16 mouse cellular contexts compared by ENCODE assay signal in the genomic region with DNA sequence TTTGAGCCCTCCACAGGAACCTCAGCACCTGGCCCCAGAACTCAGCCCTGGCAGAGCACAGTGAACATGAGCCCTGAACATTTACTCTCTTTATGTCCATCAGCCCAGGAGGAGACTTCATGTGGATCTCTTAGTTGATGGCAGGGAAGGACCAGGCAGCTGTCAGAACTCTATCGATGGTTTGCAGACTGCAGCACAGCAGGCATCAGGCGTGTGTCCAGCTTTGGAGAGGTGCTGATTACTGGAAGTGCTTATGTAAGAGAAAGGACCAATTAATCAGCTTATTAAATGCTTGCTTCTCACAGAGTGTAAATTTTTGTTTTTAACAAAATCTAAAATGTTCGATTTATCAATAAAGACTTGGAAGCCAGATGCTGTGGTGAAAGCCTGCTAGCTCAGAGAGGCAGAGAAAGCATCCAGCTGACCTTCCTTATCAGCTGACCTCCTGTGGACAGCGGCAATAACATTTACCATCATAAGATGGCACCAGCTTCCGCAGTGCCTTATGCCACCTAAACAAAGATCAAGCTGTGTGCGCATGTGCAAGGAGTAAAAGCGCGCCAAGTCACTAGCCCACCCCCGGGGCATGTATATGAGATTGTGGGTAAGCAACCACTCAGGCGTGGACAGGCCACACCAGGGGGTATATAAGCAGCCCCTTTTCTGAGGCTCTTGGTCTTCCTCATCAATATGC.
DNase-seq lines count a peak whose midpoint lies in the region; ATAC-seq and TF ChIP-seq lines count a peak whose summit lies in the region.
"Had no signal": no experiment of that assay in that cellular context is flagged by ENCODE, and none has a peak within 500 bp of the region (broad histone marks: within the 10 kb centered on the region; RNA-seq: fewer than 3 reads in every experiment).

No protein-coding gene starts in this region.

- H3K9ac ChIP-seq in intestine, postnatal 0 days (ENCODE audit: low read depth, low read length), result no peak overlapping the region
- no peak overlapping the region for H3K9ac ChIP-seq in intestine, embryonic 16.5 days (ENCODE audit: low read depth, low read length)
- H3K9ac ChIP-seq in liver, embryonic 11.5 days (ENCODE audit: low read depth, low read length), result no peak overlapping the region
- H3K9ac ChIP-seq: embryonic facial prominence, embryonic 15.5 days; forebrain, embryonic 13.5 days; limb, embryonic 12.5 days; liver, postnatal 0 days had no signal

- no peaks in the 10 kb centered on the region for H3K27me3 ChIP-seq in intestine, postnatal 0 days (replicated peaks; ENCODE audit: control insufficient read depth, insufficient read depth, low read length)
- no peaks in the 10 kb centered on the region for H3K27me3 ChIP-seq in intestine, embryonic 16.5 days (replicated peaks; ENCODE audit: control insufficient read depth, insufficient read depth, low read length)
- H3K27me3 ChIP-seq in liver, embryonic 11.5 days (replicated peaks; ENCODE audit: control insufficient read depth, insufficient read depth, low read length), result no peaks in the 10 kb centered on the region
- H3K27me3 ChIP-seq: embryonic facial prominence, embryonic 15.5 days; forebrain, embryonic 13.5 days; limb, embryonic 12.5 days had no signal

- no peak overlapping the region for H3K4me3 ChIP-seq in intestine, postnatal 0 days (ENCODE audit: low read depth, low read length)
- no peak overlapping the region for H3K4me3 ChIP-seq in intestine, embryonic 16.5 days (ENCODE audit: low read length)
- no peak overlapping the region for H3K4me3 ChIP-seq in liver, embryonic 11.5 days (ENCODE audit: low read depth, low read length)
- H3K4me3 ChIP-seq: embryonic facial prominence, embryonic 15.5 days; forebrain, embryonic 13.5 days; gastrocnemius, adult 2 months; limb, embryonic 12.5 days had no signal

- 61% methylated on average over 10 of the region's 10 CpGs for whole genome bisulfite sequencing in intestine, postnatal 0 days
- 57% methylated on average over 10 of the region's 10 CpGs for WGBS in intestine, embryonic 16.5 days
- WGBS in liver, embryonic 11.5 days, result 58% methylated on average over 10 of the region's 10 CpGs

- peak; percentile 19 for DNase-seq in embryo, embryonic 10 days (ENCODE audit: low spot score)
- no peak for DNase-seq in embryo, embryonic 9.5 days (ENCODE audit: extremely low spot score)
- DNase-seq in brain, adult 2 months (ENCODE audit: low read depth, low spot score), result peak; percentile 56
- peak; percentile 60 to 64 for DNase-seq in cerebellum, postnatal 14 days
- DNase-seq in liver, embryonic 11.5 days (ENCODE audit: low spot score), result no peak
- no peak for DNase-seq in gastrocnemius, postnatal 4 days (ENCODE audit: low spot score in 2 of 2)
- DNase-seq: gastrocnemius, adult 2 months; kidney, postnatal 10 days; liver, postnatal 0 days had no signal

- peak; percentile 28 for TF ChIP-seq CTCF in intestine, postnatal 0 days (IDR thresholded peaks at IDR 0.05; ENCODE audit: low read depth)

- H3K4me1 ChIP-seq in intestine, postnatal 0 days (replicated peaks; ENCODE audit: control insufficient read depth, insufficient read depth, low read length), result no peaks in the 10 kb centered on the region
- no peaks in the 10 kb centered on the region for H3K4me1 ChIP-seq in intestine, embryonic 16.5 days (ENCODE audit: control insufficient read depth, insufficient read depth, low read length)
- no peaks in the 10 kb centered on the region for H3K4me1 ChIP-seq in liver, embryonic 11.5 days (replicated peaks; ENCODE audit: control insufficient read depth, insufficient read depth, low read length)
- H3K4me1 ChIP-seq: embryonic facial prominence, embryonic 15.5 days; forebrain, embryonic 13.5 days had no signal

- no peak for ATAC-seq in intestine, postnatal 0 days
- no peak for ATAC-seq in intestine, embryonic 16.5 days
- ATAC-seq in liver, embryonic 11.5 days (replicated peaks; ENCODE audit: low FRiP score), result no peak
- ATAC-seq: forebrain, embryonic 13.5 days; inflammation-experienced regulatory T-cells, adult 6 months; liver, postnatal 0 days had no signal

- H3K4me2 ChIP-seq in intestine, postnatal 0 days (replicated peaks; ENCODE audit: low read depth), result no peak overlapping the region
- H3K4me2 ChIP-seq in intestine, embryonic 16.5 days (ENCODE audit: low read depth, low read length), result no peak overlapping the region
- no peak overlapping the region for H3K4me2 ChIP-seq in liver, embryonic 11.5 days
- H3K4me2 ChIP-seq: embryonic facial prominence, embryonic 15.5 days; forebrain, embryonic 13.5 days; heart, embryonic 11.5 days; limb, embryonic 12.5 days had no signal

- no peaks in the 10 kb centered on the region for H3K9me3 ChIP-seq in intestine, postnatal 0 days (ENCODE audit: control insufficient read depth)
- no peaks in the 10 kb centered on the region for H3K9me3 ChIP-seq in intestine, embryonic 16.5 days (ENCODE audit: control insufficient read depth, low read length)
- no peaks in the 10 kb centered on the region for H3K9me3 ChIP-seq in liver, embryonic 11.5 days (ENCODE audit: control insufficient read depth, low read length)
- H3K9me3 ChIP-seq: embryonic facial prominence, embryonic 15.5 days; forebrain, embryonic 13.5 days; limb, embryonic 12.5 days had no signal

- no peak overlapping the region for H3K27ac ChIP-seq in intestine, postnatal 0 days (ENCODE audit: low read depth, low read length)
- no peak overlapping the region for H3K27ac ChIP-seq in intestine, embryonic 16.5 days (ENCODE audit: low read length)
- no peak overlapping the region for H3K27ac ChIP-seq in liver, embryonic 11.5 days (ENCODE audit: low read depth, low read length)
- H3K27ac ChIP-seq: embryonic facial prominence, embryonic 15.5 days; forebrain, embryonic 13.5 days; gastrocnemius, adult 2 months; limb, embryonic 12.5 days had no signal

- H3K36me3 ChIP-seq in intestine, postnatal 0 days (ENCODE audit: control insufficient read depth, insufficient read depth), result no peaks in the 10 kb centered on the region
- H3K36me3 ChIP-seq in intestine, embryonic 16.5 days (ENCODE audit: control insufficient read depth, insufficient read depth, low read length), result no peaks in the 10 kb centered on the region
- no peaks in the 10 kb centered on the region for H3K36me3 ChIP-seq in liver, embryonic 11.5 days (ENCODE audit: control insufficient read depth, insufficient read depth, low read length)
- H3K36me3 ChIP-seq: embryonic facial prominence, embryonic 15.5 days; limb, embryonic 12.5 days had no signal

Comparison
In these comparisons a context has a peak if more than half of its experiments do, and no peak if none do; other contexts are left out.
1. DNase-seq: peak in embryo, embryonic 10 days (single experiment), brain, adult 2 months (single experiment) and cerebellum, postnatal 14 days (2 of 2); none in embryo, embryonic 9.5 days (single experiment), liver, embryonic 11.5 days (single experiment) and gastrocnemius, postnatal 4 days (0 of 2).